ENCODE assay signal across 16 mouse cellular contexts in genomic region chr11:33786572-33786971, GRCm38 (mm10).
DNase-seq lines count a peak whose midpoint lies in the region; ATAC-seq and TF ChIP-seq lines count a peak whose summit lies in the region.
"Had no signal": no experiment of that assay in that cellular context is flagged by ENCODE, and none has a peak within 500 bp of the region (broad histone marks: within the 10 kb centered on the region; RNA-seq: fewer than 3 reads in every experiment).

No protein-coding gene starts in this region.

- no peak for TF ChIP-seq CTCF in midbrain, postnatal 0 days (IDR thresholded peaks at IDR 0.05)

- DNase-seq in layer of hippocampus, adult 11-12 months (ENCODE audit: low spot score) = peak; percentile 17
- no peak for DNase-seq in layer of hippocampus, postnatal 25 days (ENCODE audit: extremely low spot score in 1 of 2, low spot score in 1 of 2)
- peak; percentile 71 for DNase-seq in midbrain, postnatal 0 days (ENCODE audit: low spot score)
- DNase-seq in kidney, adult 9 months = no peak
- DNase-seq: adrenal gland, postnatal 14 days; cerebellum, adult 8-10 months; gastrocnemius, postnatal 14 days; kidney, postnatal 36 days; right cerebral cortex, postnatal 25 days; thymus, postnatal 36 days had no signal

- no peak overlapping the region for H3K27ac ChIP-seq in neural tube, embryonic 14.5 days (ENCODE audit: low read depth, low read length)
- no peak overlapping the region for H3K27ac ChIP-seq in neural tube, embryonic 15.5 days (replicated peaks)
- H3K27ac ChIP-seq in forebrain, embryonic 16.5 days (ENCODE audit: low read length) = no peak overlapping the region
- no peak overlapping the region for H3K27ac ChIP-seq in midbrain, postnatal 0 days (ENCODE audit: low read depth, low read length)
- H3K27ac ChIP-seq: limb, embryonic 15.5 days had no signal

- no peak overlapping the region for H3K9ac ChIP-seq in neural tube, embryonic 14.5 days (replicated peaks; ENCODE audit: low read depth, low read length)
- no peak overlapping the region for H3K9ac ChIP-seq in neural tube, embryonic 15.5 days (replicated peaks)
- no peak overlapping the region for H3K9ac ChIP-seq in forebrain, embryonic 16.5 days (replicated peaks; ENCODE audit: low read depth, low read length)
- H3K9ac ChIP-seq in midbrain, postnatal 0 days (replicated peaks; ENCODE audit: low read length, poor library complexity, severe bottlenecking) = no peak overlapping the region
- H3K9ac ChIP-seq: limb, embryonic 15.5 days had no signal

- H3K27me3 ChIP-seq in neural tube, embryonic 14.5 days (ENCODE audit: control insufficient read depth, insufficient read depth, low read length) = no peaks in the 10 kb centered on the region
- H3K27me3 ChIP-seq in neural tube, embryonic 15.5 days (replicated peaks) = no peaks in the 10 kb centered on the region
- H3K27me3 ChIP-seq in forebrain, embryonic 16.5 days (replicated peaks; ENCODE audit: control insufficient read depth, insufficient read depth, low read length) = no peaks in the 10 kb centered on the region
- H3K27me3 ChIP-seq in midbrain, postnatal 0 days (ENCODE audit: insufficient read depth, low read length) = no peaks in the 10 kb centered on the region
- H3K27me3 ChIP-seq: megakaryocyte, embryonic 14.5 days had no signal

- no peaks in the 10 kb centered on the region for H3K9me3 ChIP-seq in neural tube, embryonic 14.5 days (ENCODE audit: control insufficient read depth, low read length)
- no peaks in the 10 kb centered on the region for H3K9me3 ChIP-seq in neural tube, embryonic 15.5 days (replicated peaks)
- H3K9me3 ChIP-seq in forebrain, embryonic 16.5 days (ENCODE audit: control insufficient read depth, low read length) = no peaks in the 10 kb centered on the region
- no peaks in the 10 kb centered on the region for H3K9me3 ChIP-seq in midbrain, postnatal 0 days (ENCODE audit: low read length)
- H3K9me3 ChIP-seq: limb, embryonic 15.5 days; megakaryocyte, embryonic 14.5 days had no signal

- no peaks in the 10 kb centered on the region for H3K36me3 ChIP-seq in neural tube, embryonic 14.5 days (ENCODE audit: control insufficient read depth, insufficient read depth, low read length)
- H3K36me3 ChIP-seq in neural tube, embryonic 15.5 days = no peaks in the 10 kb centered on the region
- no peaks in the 10 kb centered on the region for H3K36me3 ChIP-seq in forebrain, embryonic 16.5 days (ENCODE audit: control insufficient read depth, insufficient read depth)
- H3K36me3 ChIP-seq in midbrain, postnatal 0 days (ENCODE audit: insufficient read depth, low read length) = no peaks in the 10 kb centered on the region
- H3K36me3 ChIP-seq: limb, embryonic 15.5 days had no signal

- H3K4me1 ChIP-seq in neural tube, embryonic 14.5 days (ENCODE audit: control insufficient read depth, insufficient read depth, low read length) = peaks cover 11% of the 10 kb centered on the region; the same call in 1 of the 2 replicates
- H3K4me1 ChIP-seq in neural tube, embryonic 15.5 days = peaks cover 18% of the 10 kb centered on the region
- peaks cover 28% of the 10 kb centered on the region for H3K4me1 ChIP-seq in forebrain, embryonic 16.5 days (replicated peaks; ENCODE audit: control insufficient read depth, insufficient read depth, low read length)
- peaks cover 6% of the 10 kb centered on the region; the same call in 1 of the 2 replicates for H3K4me1 ChIP-seq in midbrain, postnatal 0 days (ENCODE audit: insufficient read depth, low read length)
- H3K4me1 ChIP-seq: megakaryocyte, embryonic 14.5 days had no signal

- peak; percentile 18; the same call in 1 of the 2 replicates for ATAC-seq in neural tube, embryonic 14.5 days (ENCODE audit: low read depth)
- no peak for ATAC-seq in neural tube, embryonic 15.5 days (ENCODE audit: low FRiP score)
- peak; percentile 67 for ATAC-seq in forebrain, embryonic 16.5 days
- no peak; the same call in 1 of the 2 replicates for ATAC-seq in midbrain, postnatal 0 days (ENCODE audit: low FRiP score)
- ATAC-seq: activated CD4-positive, CD25-positive, alpha-beta regulatory T cell, adult 4 months had no signal

- H3K4me3 ChIP-seq in neural tube, embryonic 14.5 days (ENCODE audit: low read depth, low read length) = no peak overlapping the region
- H3K4me3 ChIP-seq in neural tube, embryonic 15.5 days (replicated peaks) = no peak overlapping the region
- H3K4me3 ChIP-seq in forebrain, embryonic 16.5 days (replicated peaks; ENCODE audit: low read length) = no peak overlapping the region
- no peak overlapping the region for H3K4me3 ChIP-seq in midbrain, postnatal 0 days (ENCODE audit: low read depth, low read length)
- H3K4me3 ChIP-seq: limb, embryonic 15.5 days; megakaryocyte, embryonic 14.5 days had no signal

- H3K4me2 ChIP-seq in neural tube, embryonic 14.5 days (ENCODE audit: low read depth, low read length) = no peak overlapping the region
- H3K4me2 ChIP-seq in neural tube, embryonic 15.5 days = no peak overlapping the region
- no peak overlapping the region for H3K4me2 ChIP-seq in forebrain, embryonic 16.5 days (ENCODE audit: low read length)
- no peak overlapping the region for H3K4me2 ChIP-seq in midbrain, postnatal 0 days (ENCODE audit: low read depth, low read length, poor library complexity, severe bottlenecking)
- H3K4me2 ChIP-seq: limb, embryonic 15.5 days had no signal

- WGBS in neural tube, embryonic 14.5 days = 34% methylated on average over 4 of the region's 4 CpGs
- WGBS in neural tube, embryonic 15.5 days = 34% methylated on average over 4 of the region's 4 CpGs
- WGBS in forebrain, embryonic 16.5 days = 6% methylated on average over 4 of the region's 4 CpGs
- WGBS in midbrain, postnatal 0 days = 22% methylated on average over 4 of the region's 4 CpGs

Comparison
In these comparisons a context has a peak if more than half of its experiments do, and no peak if none do; other contexts are left out.
1. DNase-seq: peak in layer of hippocampus, adult 11-12 months (single experiment) and midbrain, postnatal 0 days (single experiment); none in layer of hippocampus, postnatal 25 days (0 of 2) and kidney, adult 9 months (single experiment).
2. ATAC-seq: peak in neural tube, embryonic 14.5 days (single experiment) and forebrain, embryonic 16.5 days (single experiment); none in neural tube, embryonic 15.5 days (single experiment) and midbrain, postnatal 0 days (single experiment).